Mouse (Mus musculus) heart, adult 2 months (tissue): ENCODE results near the gene Vmn1r85.

Source experiments
- CTCF ChIP-seq: fragments of 200-600 bp; IDR thresholded peaks from 2 replicates; pipeline ENCODE4 v1.8.1; 2022; ENCODE audit warnings: antibody characterized with exemption, mild to moderate bottlenecking, moderate library complexity
- POLR2A ChIP-seq: fragments of 200-500 bp; IDR thresholded peaks from 2 replicates; pipeline ENCODE4 v1.6.1; 2011; ENCODE audit warnings: mild to moderate bottlenecking, low read depth, low read length, control low read depth; ENCODE audit not compliant: insufficient read depth

GRCm38 (mm10) chr7:13053961-13054286 is 41.0 kb downstream of the Vmn1r85 start:
- TF ChIP-seq POLR2A (no peak), CTCF (no peak)
